Mouse (Mus musculus) intestine, embryonic 16.5 days (tissue): Measurements from ENCODE around the gene Fam19a3. TPM values are rescaled to one million over a fixed set of nuclear protein-coding genes. Genes with fewer than 3 reads are reported as not detected.
"Not testable (repeated sequence)": the region's sequence is repeated elsewhere in the genome, so short reads cannot be mapped to it uniquely, and the experiment has no call there.

Experiments used
- ATAC-seq: fragments of 200-750 bp; cut with Nextera tagmentation; 2 replicates; pipeline ENCODE4 v1.8.0; 2017; ENCODE audit warnings: moderate TSS enrichment, moderate library complexity
- H3K27ac ChIP-seq: fragments of 300-500 bp; sonication (generic); 2 replicates; pipeline ENCODE4 v1.5.1; 2014; ENCODE audit warnings: mild to moderate bottlenecking, low read length
- H3K27me3 ChIP-seq: fragments of 300-500 bp; sonication (generic); replicated peaks from 2 replicates; pipeline ENCODE4 v1.6.1; 2014; ENCODE audit warnings: low read length, control low read depth, mixed read lengths; ENCODE audit not compliant: control insufficient read depth, insufficient read depth
- H3K36me3 ChIP-seq: fragments of 300-500 bp; sonication (generic); 2 replicates; pipeline ENCODE4 v1.6.1; 2014; ENCODE audit warnings: low read length, control low read depth; ENCODE audit not compliant: control insufficient read depth, insufficient read depth
- H3K4me1 ChIP-seq: fragments of 300-500 bp; sonication (generic); 2 replicates; pipeline ENCODE4 v1.6.1; 2014; ENCODE audit warnings: low read length, control low read depth, mixed read lengths; ENCODE audit not compliant: control insufficient read depth, insufficient read depth
- H3K4me2 ChIP-seq: fragments of 300-500 bp; sonication (generic); 2 replicates; pipeline ENCODE4 v1.6.1; 2014; ENCODE audit warnings: low read depth, low read length, control low read depth
- H3K4me3 ChIP-seq: fragments of 300-500 bp; sonication (generic); 2 replicates; pipeline ENCODE4 v1.5.1; 2014; ENCODE audit warnings: mild to moderate bottlenecking, low read length
- H3K9ac ChIP-seq: fragments of 300-500 bp; sonication (generic); 2 replicates; pipeline ENCODE4 v1.6.1; 2014; ENCODE audit warnings: low read depth, low read length
- H3K9me3 ChIP-seq: fragments of 300-500 bp; sonication (generic); 2 replicates; pipeline ENCODE4 v1.6.1; 2016; ENCODE audit warnings: low read length, control low read depth; ENCODE audit not compliant: control insufficient read depth
- WGBS: fragments of 180-500 bp; shearing (Covaris S2); extraction: QIAGEN DNeasy Blood & Tissue Kit; methylation state at CpG from one replicate; pipeline ENCODE4 v1.1.7; 2014; 5-methylcytosine and 5-hydroxymethylcytosine counted together
- polyA plus RNA-seq: library from polyadenylated mRNA; unstranded; fragments of >200 nt; fragmentation: Nextera tagmentation; extraction: Ambion mirVana; gene quantifications from 2 replicates; pipeline ENCODE4 v1.2.1, GENCODE M21; 2015

Gene Fam19a3
- polyA plus RNA-seq, 1 experiment from 2014 or later, result 0.09 TPM

- Histone ChIP-seq H3K9me3 (no peaks in the 10 kb centered on the region), H3K4me1 (peaks cover 3% of the 10 kb centered on the region; the same call in 1 of the 2 replicates), H3K27me3 (peaks cover 8% of the 10 kb centered on the region; the same call in 1 of the 2 replicates), H3K36me3 (no peaks in the 10 kb centered on the region), H3K4me2 (peak overlapping the region; percentile 86), H3K9ac (peak overlapping the region; percentile 59), H3K4me3 (peak overlapping the region; percentile 45), H3K27ac (no peak overlapping the region)
- peak; percentile 69 for ATAC-seq
- WGBS, result under 1% methylated on average over 27 of the region's 27 CpGs
Observed at GRCm38 (mm10) chr3:104758406-104758805, 23.2 kb downstream of the Fam19a3 start.

DNA sequence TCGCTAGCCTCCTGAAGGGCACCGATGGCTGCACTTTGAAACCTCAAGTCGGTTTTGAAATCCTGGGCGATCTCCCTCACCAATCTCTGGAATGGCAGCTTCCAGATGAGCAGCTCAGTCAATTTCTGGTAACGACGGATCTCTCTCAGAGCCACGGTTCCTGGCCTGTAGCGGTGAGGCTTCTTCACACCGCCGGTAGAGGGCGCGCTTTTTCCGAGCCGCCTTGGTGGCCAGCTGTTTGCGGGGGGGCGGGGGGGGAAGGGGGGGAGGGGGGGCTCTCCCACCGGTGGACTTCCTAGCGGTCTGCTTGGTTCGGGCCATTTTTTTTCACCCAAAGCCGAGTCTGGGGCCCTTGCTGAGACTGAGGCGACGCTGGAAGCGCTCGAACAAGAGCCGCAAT is 28.8 kb downstream of the Fam19a3 start:
- H3K27me3 ChIP-seq, H3K27ac ChIP-seq, ATAC-seq, H3K4me3 ChIP-seq, H3K9ac ChIP-seq, H3K4me1 ChIP-seq, H3K9me3 ChIP-seq, H3K36me3 ChIP-seq, H3K4me2 ChIP-seq: not testable (repeated sequence)
- WGBS, result 17% methylated on average over 20 of the region's 25 CpGs

DNA sequence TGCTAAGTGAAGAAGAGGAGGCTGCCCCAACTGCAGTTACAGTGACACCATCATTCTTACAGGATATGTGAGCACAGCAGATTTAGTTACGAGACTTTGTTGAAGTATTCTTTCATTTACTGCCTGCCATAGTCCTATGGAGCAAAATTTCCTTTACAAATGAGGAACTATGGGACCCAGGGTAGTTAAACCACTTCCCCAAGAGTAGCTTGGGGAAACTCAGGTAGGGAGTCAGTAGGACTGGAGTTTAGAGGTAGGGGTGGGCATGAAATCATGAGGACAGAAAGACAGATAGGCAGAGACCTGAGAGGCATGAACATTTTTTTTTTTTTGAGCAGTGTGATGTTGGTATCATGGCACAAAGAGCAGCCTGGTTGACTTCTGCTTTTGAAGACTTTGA is 37.8 kb downstream of the Fam19a3 start:
- no peaks in the 10 kb centered on the region for H3K36me3 ChIP-seq
- H3K4me2 ChIP-seq, result no peak overlapping the region
- H3K9ac ChIP-seq, result no peak overlapping the region
- H3K27ac ChIP-seq, result no peak overlapping the region
- WGBS, result 74% methylated on average over 1 of the region's 1 CpGs
- no peaks in the 10 kb centered on the region for H3K27me3 ChIP-seq
- no peak for ATAC-seq
- H3K4me3 ChIP-seq, result no peak overlapping the region
- no peaks in the 10 kb centered on the region for H3K9me3 ChIP-seq
- no peaks in the 10 kb centered on the region for H3K4me1 ChIP-seq

DNA sequence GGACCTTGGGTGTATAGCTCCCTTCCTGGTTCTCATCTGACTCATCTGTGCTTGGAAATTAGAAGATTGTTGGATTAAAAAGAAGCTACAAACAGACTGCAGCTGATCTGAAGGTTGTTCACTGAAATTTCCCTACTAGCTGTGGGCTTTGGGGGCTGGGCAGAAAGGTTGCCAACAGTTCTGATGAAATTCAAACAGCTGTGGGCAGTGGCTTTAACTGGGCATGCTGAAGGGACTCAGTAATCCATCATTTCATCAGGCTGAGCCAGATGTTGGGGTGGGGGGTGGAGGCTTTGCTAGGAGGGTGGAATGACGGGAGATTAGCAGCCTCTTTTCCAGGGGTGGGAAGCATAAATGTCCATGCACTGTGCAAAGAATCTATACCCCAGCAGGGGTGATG is 38.5 kb downstream of the Fam19a3 start:
- no peak overlapping the region for H3K4me2 ChIP-seq
- no peaks in the 10 kb centered on the region for H3K4me1 ChIP-seq
- H3K4me3 ChIP-seq, result no peak overlapping the region
- H3K36me3 ChIP-seq, result no peaks in the 10 kb centered on the region
- H3K27ac ChIP-seq, result no peak overlapping the region
- H3K9me3 ChIP-seq, result no peaks in the 10 kb centered on the region
- WGBS, result 55% methylated on average over 1 of the region's 1 CpGs
- no peak overlapping the region for H3K9ac ChIP-seq
- H3K27me3 ChIP-seq, result no peaks in the 10 kb centered on the region
- ATAC-seq, result no peak

DNA sequence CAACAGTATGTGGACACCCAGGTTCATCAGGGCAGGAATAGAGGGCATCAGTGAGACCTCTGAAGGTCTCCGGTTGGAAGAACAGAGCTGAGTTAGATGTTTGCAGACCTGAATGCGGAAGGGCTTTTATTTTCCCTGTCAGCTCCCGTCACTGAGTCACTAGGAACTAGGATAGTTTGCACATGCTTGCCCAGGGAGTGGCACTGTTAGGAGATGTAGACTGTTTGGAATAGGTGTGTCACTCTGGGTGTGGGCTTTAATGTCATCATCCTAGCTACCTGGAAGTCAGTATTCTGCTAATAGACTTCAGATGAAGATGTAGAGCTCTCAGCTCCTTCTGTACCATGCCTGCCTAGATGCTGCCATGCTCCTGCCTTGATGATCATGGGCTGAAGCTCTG is 39.7 kb downstream of the Fam19a3 start:
- Histone ChIP-seq H3K27ac (no peak overlapping the region), H3K4me1 (no peaks in the 10 kb centered on the region), H3K36me3 (no peaks in the 10 kb centered on the region), H3K4me3 (no peak overlapping the region), H3K27me3 (no peaks in the 10 kb centered on the region), H3K9me3 (no peaks in the 10 kb centered on the region), H3K4me2 (no peak overlapping the region), H3K9ac (no peak overlapping the region)
- WGBS, result 62% methylated on average over 3 of the region's 3 CpGs
- peak; percentile 53; the same call in 1 of the 2 replicates for ATAC-seq

GRCm38 (mm10) chr3:104734654-104735053 is 47.0 kb downstream of the Fam19a3 start:
- Histone ChIP-seq H3K4me1 (no peaks in the 10 kb centered on the region), H3K27me3 (no peaks in the 10 kb centered on the region), H3K9me3 (no peaks in the 10 kb centered on the region), H3K4me3 (no peak overlapping the region), H3K27ac (no peak overlapping the region), H3K9ac (no peak overlapping the region), H3K36me3 (no peaks in the 10 kb centered on the region), H3K4me2 (no peak overlapping the region)
- 55% methylated on average over 7 of the region's 7 CpGs for WGBS
- no peak for ATAC-seq

GRCm38 (mm10) chr3:104732907-104733306 is 48.7 kb downstream of the Fam19a3 start:
- Histone ChIP-seq H3K27ac (no peak overlapping the region), H3K4me1 (no peaks in the 10 kb centered on the region), H3K36me3 (no peaks in the 10 kb centered on the region), H3K9ac (no peak overlapping the region), H3K4me3 (no peak overlapping the region), H3K9me3 (no peaks in the 10 kb centered on the region), H3K4me2 (no peak overlapping the region), H3K27me3 (no peaks in the 10 kb centered on the region)
- ATAC-seq, result no peak
- WGBS, result 61% methylated on average over 3 of the region's 3 CpGs

GRCm38 (mm10) chr3:104729270-104729839 is 52.3 kb downstream of the Fam19a3 start:
- WGBS, result 79% methylated on average over 6 of the region's 6 CpGs
- H3K9me3 ChIP-seq, result no peaks in the 10 kb centered on the region
- H3K9ac ChIP-seq, result no peak overlapping the region
- no peaks in the 10 kb centered on the region for H3K27me3 ChIP-seq
- no peak for ATAC-seq
- no peaks in the 10 kb centered on the region for H3K36me3 ChIP-seq
- H3K4me2 ChIP-seq, result no peak overlapping the region
- no peaks in the 10 kb centered on the region for H3K4me1 ChIP-seq
- no peak overlapping the region for H3K27ac ChIP-seq
- H3K4me3 ChIP-seq, result no peak overlapping the region
